In the genomic region with DNA sequence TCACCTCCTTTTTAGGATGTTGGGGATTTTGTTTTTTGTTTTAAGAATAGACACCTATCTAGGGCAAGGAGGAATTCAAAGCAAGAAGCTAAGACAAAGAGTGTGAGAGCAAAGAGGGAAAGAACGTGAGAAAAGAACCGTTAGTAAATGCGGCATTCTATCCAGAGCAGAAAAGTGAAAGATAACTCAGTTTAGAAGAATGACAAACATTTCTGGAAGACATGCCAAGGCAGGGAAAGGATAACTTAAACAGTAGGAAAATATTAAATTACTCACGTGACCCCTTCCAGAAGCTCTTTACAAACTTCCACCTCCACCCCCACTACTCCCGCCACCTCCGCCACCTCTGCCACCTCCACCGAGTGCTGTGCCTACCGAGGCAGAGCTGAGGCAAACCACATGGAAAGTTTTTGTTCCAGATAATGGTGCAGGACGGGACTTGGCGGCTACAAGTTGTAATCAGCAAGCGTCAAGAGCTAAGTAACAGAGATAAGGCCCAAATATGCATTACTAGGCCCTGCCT, we compare ENCODE assay signal across 9 mouse cellular contexts. TPM values are rescaled to one million over a fixed set of nuclear protein-coding genes. Genes with fewer than 3 reads are reported as not detected.
DNase-seq lines count a peak whose midpoint lies in the region; ATAC-seq lines count a peak whose summit lies in the region.
"Had no signal": no experiment of that assay in that cellular context is flagged by ENCODE, and none has a peak within 500 bp of the region (broad histone marks: within the 10 kb centered on the region; RNA-seq: fewer than 3 reads in every experiment).

No protein-coding gene starts in this region.

- H3K27me3 ChIP-seq in liver, embryonic 12.5 days (replicated peaks): no peaks in the 10 kb centered on the region

- peak overlapping the region; percentile 88 for H3K27ac ChIP-seq in liver, embryonic 12.5 days

- peak overlapping the region; percentile 77 for H3K4me2 ChIP-seq in liver, embryonic 12.5 days

- peaks cover 23% of the 10 kb centered on the region for H3K36me3 ChIP-seq in liver, embryonic 12.5 days

- H3K9ac ChIP-seq in liver, embryonic 12.5 days: peak overlapping the region; percentile 74

- DNase-seq in spleen, adult 12 weeks (ENCODE audit: low spot score): peak; percentile 31
- DNase-seq in spleen, adult 18-20 months: no peak
- peak; percentile 50 to 62 for DNase-seq in heart, adult 9 months (ENCODE audit: low spot score in 2 of 2)
- peak; percentile 40 for DNase-seq in yolk sac, embryonic 10.5 days (ENCODE audit: low spot score)
- DNase-seq in adrenal gland, adult 18-20 months (ENCODE audit: low spot score in 2 of 2): no peak
- DNase-seq in cerebellum, postnatal 14 days: no peak
- DNase-seq in kidney, postnatal 14 days: no peak

- peak overlapping the region; percentile 61 for H3K4me3 ChIP-seq in liver, embryonic 12.5 days

- peaks cover 81% of the 10 kb centered on the region for H3K4me1 ChIP-seq in liver, embryonic 12.5 days

- 19% methylated on average over 11 of the region's 11 CpGs for WGBS in liver, embryonic 12.5 days (ENCODE audit: insufficient replicate concordance)

- ATAC-seq in liver, embryonic 12.5 days: peak; percentile 93
- ATAC-seq: activated CD4-positive, CD25-positive, alpha-beta regulatory T cell, adult 4 months had no signal

- H3K9me3 ChIP-seq in liver, embryonic 12.5 days (replicated peaks): no peaks in the 10 kb centered on the region

RNA-seq across cellular contexts. Expression of a gene that starts 11.5 kb away (rescaled TPM):
- 13.1 and 14.6 TPM in 2 replicates for polyA plus RNA-seq in liver, embryonic 12.5 days (2016; fragmentation: Nextera tagmentation; extraction: Ambion mirVana)
- 10 to 100 TPM; 15.8 to 16.0 TPM for total RNA-seq in adrenal gland, adult 18-20 months (2021)

Comparison
In these comparisons a context has a peak if more than half of its experiments do, and no peak if none do; other contexts are left out.
1. DNase-seq: peak in spleen, adult 12 weeks (single experiment), heart, adult 9 months (2 of 2) and yolk sac, embryonic 10.5 days (single experiment); none in spleen, adult 18-20 months (0 of 2), adrenal gland, adult 18-20 months (0 of 2), cerebellum, postnatal 14 days (0 of 2) and kidney, postnatal 14 days (single experiment).